Mouse (Mus musculus) c-Kit-positive CD71-negative TER-119-negative erythroid progenitor cells, embryonic 14.5 days (primary cell): Measurements from ENCODE around the gene Frmd5.
"Not testable (repeated sequence)": the region's sequence is repeated elsewhere in the genome, so short reads cannot be mapped to it uniquely, and the experiment has no call there.

ENCODE experiments used
- DNase-seq: peaks from one replicate; pipeline ENCODE4 v3.0.0-alpha.2; 2013; ENCODE audit warnings: low read depth

Gene Frmd5

GRCm38 (mm10) chr2:121806959-121807653 lies at the start of gene Frmd5:
Gene Frmd5 (minus strand): TSS chr2:121807087.
- DNase-seq: peak; percentile 74

- DNase-seq: no peak
These were observed 47.1 kb upstream of the Frmd5 start for GRCm38 (mm10) chr2:121853974-121854373.

- no peak for DNase-seq
These were observed 45.2 kb upstream of the Frmd5 start for GRCm38 (mm10) chr2:121852045-121852444.

- DNase-seq: no peak
These were observed 39.2 kb upstream of the Frmd5 start for GRCm38 (mm10) chr2:121846050-121846449.

- DNase-seq: no peak
These were observed 35.4 kb upstream of the Frmd5 start for GRCm38 (mm10) chr2:121842249-121842648.

- no peak for DNase-seq
These were observed 34.6 kb upstream of the Frmd5 start for GRCm38 (mm10) chr2:121841453-121841852.

GRCm38 (mm10) chr2:121834926-121835325 lies 28.0 kb upstream of the Frmd5 start:
- DNase-seq: no peak

- peak; percentile 60 for DNase-seq
These were observed 25.6 kb upstream of the Frmd5 start for GRCm38 (mm10) chr2:121832484-121832894.

GRCm38 (mm10) chr2:121828411-121828810 lies 21.5 kb upstream of the Frmd5 start:
- DNase-seq: no peak

GRCm38 (mm10) chr2:121826189-121826588 lies 19.3 kb upstream of the Frmd5 start:
- no peak for DNase-seq

GRCm38 (mm10) chr2:121824653-121825052 lies 17.8 kb upstream of the Frmd5 start:
- no peak for DNase-seq

GRCm38 (mm10) chr2:121821787-121822186 lies 14.9 kb upstream of the Frmd5 start:
- DNase-seq: no peak

- DNase-seq: not testable (repeated sequence)
These were observed 4.0 kb upstream of the Frmd5 start for GRCm38 (mm10) chr2:121810876-121811275.

- no peak for DNase-seq
These were observed 2.2 kb upstream of the Frmd5 start for GRCm38 (mm10) chr2:121809126-121809525.

GRCm38 (mm10) chr2:121806171-121806943 lies 530 bp downstream of the Frmd5 start:
- DNase-seq: no peak

GRCm38 (mm10) chr2:121799051-121799450 lies 7.8 kb downstream of the Frmd5 start:
- no peak for DNase-seq

- no peak for DNase-seq
These were observed 10.9 kb downstream of the Frmd5 start for GRCm38 (mm10) chr2:121795995-121796394.

- DNase-seq: no peak
These were observed 17.1 kb downstream of the Frmd5 start for GRCm38 (mm10) chr2:121789777-121790176.

- DNase-seq: no peak
These were observed 18.5 kb downstream of the Frmd5 start for GRCm38 (mm10) chr2:121788415-121788814.

- DNase-seq: no peak
These were observed 19.1 kb downstream of the Frmd5 start for GRCm38 (mm10) chr2:121787767-121788166.

GRCm38 (mm10) chr2:121787271-121787670 lies 19.6 kb downstream of the Frmd5 start:
- no peak for DNase-seq

- DNase-seq: no peak
These were observed 30.7 kb downstream of the Frmd5 start for GRCm38 (mm10) chr2:121776219-121776618.

GRCm38 (mm10) chr2:121764851-121765250 lies 42.0 kb downstream of the Frmd5 start:
- DNase-seq: no peak
